19 mouse cellular contexts compared by ENCODE assay signal in the genomic region with DNA sequence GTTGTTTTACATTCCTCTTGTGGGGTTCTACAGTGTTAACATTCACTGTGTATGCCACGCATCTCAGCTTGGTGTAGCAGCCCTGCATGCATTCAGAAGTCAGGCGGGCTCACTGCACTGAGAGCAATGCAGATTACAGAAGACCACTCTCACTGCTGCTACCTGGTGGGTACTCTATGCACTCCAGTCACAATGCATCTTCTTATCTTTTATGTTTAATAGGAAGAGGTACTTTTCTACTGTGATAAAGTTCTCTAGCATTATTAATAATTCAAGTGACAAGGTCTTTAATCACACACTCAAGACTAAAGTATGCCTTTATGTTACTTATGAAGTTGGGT. TPM values are rescaled to one million over a fixed set of nuclear protein-coding genes. Genes with fewer than 3 reads are reported as not detected.
DNase-seq lines count a peak whose midpoint lies in the region; ATAC-seq and TF ChIP-seq lines count a peak whose summit lies in the region.
"Had no signal": no experiment of that assay in that cellular context is flagged by ENCODE, and none has a peak within 500 bp of the region (broad histone marks: within the 10 kb centered on the region; RNA-seq: fewer than 3 reads in every experiment).

No protein-coding gene starts in this region.

- 62% methylated on average over 2 of the region's 2 CpGs for WGBS in kidney, postnatal 0 days
- 46% methylated on average over 2 of the region's 2 CpGs for WGBS in liver, postnatal 0 days (ENCODE audit: insufficient replicate concordance)
- WGBS in neural tube, embryonic 15.5 days: 76% methylated on average over 2 of the region's 2 CpGs

- no peaks in the 10 kb centered on the region for H3K27me3 ChIP-seq in kidney, postnatal 0 days (ENCODE audit: insufficient read depth, low read length)
- no peaks in the 10 kb centered on the region for H3K27me3 ChIP-seq in liver, postnatal 0 days (ENCODE audit: insufficient read depth, low read length)
- no peaks in the 10 kb centered on the region for H3K27me3 ChIP-seq in neural tube, embryonic 15.5 days (replicated peaks)
- H3K27me3 ChIP-seq: hindbrain, embryonic 12.5 days; limb, embryonic 12.5 days; midbrain, embryonic 12.5 days had no signal

- H3K9me3 ChIP-seq in kidney, postnatal 0 days (replicated peaks; ENCODE audit: low read length): no peaks in the 10 kb centered on the region
- H3K9me3 ChIP-seq in liver, postnatal 0 days (ENCODE audit: low read length): no peaks in the 10 kb centered on the region
- H3K9me3 ChIP-seq in neural tube, embryonic 15.5 days (replicated peaks): no peaks in the 10 kb centered on the region
- H3K9me3 ChIP-seq: hindbrain, embryonic 12.5 days; limb, embryonic 12.5 days; midbrain, embryonic 12.5 days had no signal

- peak; percentile 48 for TF ChIP-seq CTCF in kidney, postnatal 0 days (IDR thresholded peaks at IDR 0.05; ENCODE audit: low read depth)
- peak; percentile 22 for TF ChIP-seq CTCF in liver, postnatal 0 days (IDR thresholded peaks at IDR 0.05; ENCODE audit: low read depth)
- TF ChIP-seq CTCF in left cerebral cortex, adult 2 months (IDR thresholded peaks at IDR 0.05): no peak

- H3K27ac ChIP-seq in kidney, postnatal 0 days: no peak overlapping the region
- H3K27ac ChIP-seq in liver, postnatal 0 days (ENCODE audit: low read depth): no peak overlapping the region
- H3K27ac ChIP-seq in left cerebral cortex, adult 2 months: no peak overlapping the region
- no peak overlapping the region for H3K27ac ChIP-seq in neural tube, embryonic 15.5 days (replicated peaks)
- H3K27ac ChIP-seq: hindbrain, embryonic 12.5 days; limb, embryonic 12.5 days; midbrain, embryonic 12.5 days had no signal

- no peaks in the 10 kb centered on the region for H3K36me3 ChIP-seq in kidney, postnatal 0 days (ENCODE audit: insufficient read depth, low read length)
- H3K36me3 ChIP-seq in liver, postnatal 0 days (replicated peaks; ENCODE audit: insufficient read depth, low read length): 0 out of 2 replicates have a peak, but pooled peaks cover 2% of the 10 kb centered on the region
- H3K36me3 ChIP-seq in neural tube, embryonic 15.5 days: no peaks in the 10 kb centered on the region
- H3K36me3 ChIP-seq: hindbrain, embryonic 12.5 days; midbrain, embryonic 12.5 days had no signal

- H3K4me3 ChIP-seq in kidney, postnatal 0 days (replicated peaks; ENCODE audit: low read depth, low read length): no peak overlapping the region
- no peak overlapping the region for H3K4me3 ChIP-seq in liver, postnatal 0 days (ENCODE audit: low read depth, low read length)
- H3K4me3 ChIP-seq in left cerebral cortex, adult 2 months: no peak overlapping the region
- no peak overlapping the region for H3K4me3 ChIP-seq in neural tube, embryonic 15.5 days (replicated peaks)
- H3K4me3 ChIP-seq: hindbrain, embryonic 12.5 days; limb, embryonic 12.5 days; midbrain, embryonic 12.5 days had no signal

- DNase-seq in kidney, postnatal 0 days (ENCODE audit: low spot score): no peak
- no peak for DNase-seq in kidney, adult 11 months
- peak; percentile 39 for DNase-seq in ES-CJ7 (ENCODE audit: low read depth, low spot score)
- no peak for DNase-seq in liver, postnatal 0 days
- DNase-seq in left cerebral cortex, adult 2 months (ENCODE audit: extremely low spot score in 1 of 2, low spot score in 2 of 2): no peak
- DNase-seq: cerebellum, adult 9-11 months; right cerebral cortex, postnatal 4 days had no signal

- no peak for ATAC-seq in kidney, postnatal 0 days (replicated peaks; ENCODE audit: low FRiP score, low read depth)
- ATAC-seq in erythroblast, adult 5-6 weeks (replicated peaks; ENCODE audit: low FRiP score, poor library complexity, severe bottlenecking): 0 out of 2 replicates have a peak, but pooled peaks have one; percentile 31
- ATAC-seq in liver, postnatal 0 days: peak; percentile 68
- ATAC-seq in neural tube, embryonic 15.5 days (ENCODE audit: low FRiP score): no peak
- ATAC-seq: activated CD4-positive, CD25-positive, alpha-beta regulatory T cell, adult 4 months had no signal

- H3K4me1 ChIP-seq in kidney, postnatal 0 days (replicated peaks; ENCODE audit: insufficient read depth, low read length): no peaks in the 10 kb centered on the region
- no peaks in the 10 kb centered on the region for H3K4me1 ChIP-seq in liver, postnatal 0 days (ENCODE audit: insufficient read depth)
- H3K4me1 ChIP-seq in neural tube, embryonic 15.5 days: no peaks in the 10 kb centered on the region
- H3K4me1 ChIP-seq: hindbrain, embryonic 12.5 days; limb, embryonic 12.5 days; midbrain, embryonic 12.5 days had no signal

- H3K9ac ChIP-seq in kidney, postnatal 0 days (ENCODE audit: low read depth, low read length): no peak overlapping the region
- H3K9ac ChIP-seq in liver, postnatal 0 days (replicated peaks): no peak overlapping the region
- H3K9ac ChIP-seq in neural tube, embryonic 15.5 days (replicated peaks): no peak overlapping the region
- H3K9ac ChIP-seq: hindbrain, embryonic 12.5 days; limb, embryonic 12.5 days; midbrain, embryonic 12.5 days had no signal

- intact Hi-C loops in left cerebral cortex, adult 2 months (cut with DNase I): no loop called here

- H3K4me2 ChIP-seq in kidney, postnatal 0 days (ENCODE audit: low read length): no peak overlapping the region
- H3K4me2 ChIP-seq in liver, postnatal 0 days (ENCODE audit: low read depth, low read length): no peak overlapping the region
- H3K4me2 ChIP-seq in neural tube, embryonic 15.5 days: no peak overlapping the region
- H3K4me2 ChIP-seq: hindbrain, embryonic 12.5 days; limb, embryonic 12.5 days; midbrain, embryonic 12.5 days had no signal

- 0 out of 2 replicates have a peak, but pooled peaks have one; percentile 3 for TF ChIP-seq EP300 in liver, postnatal 0 days (IDR thresholded peaks at IDR 0.05; ENCODE audit: low read depth)

RNA-seq across cellular contexts. Expression of a gene that starts 7.2 kb away (rescaled TPM):
- polyA plus RNA-seq in kidney, postnatal 0 days (2015; fragmentation: Nextera tagmentation; extraction: Ambion mirVana): 15.6 and 16.1 TPM in 2 replicates
- 5.6 and 8.5 TPM in 2 replicates for total RNA-seq in erythroblast, adult 5-6 weeks (2015; ENCODE audit: low replicate concordance)
- total RNA-seq in erythroblast, adult 5-6 weeks (2017; ENCODE audit: low replicate concordance): 1.3 TPM in 1 of 2 replicates, not detected in the other
- 6.0 and 6.5 TPM in 2 replicates for polyA plus RNA-seq in liver, postnatal 0 days (2015; fragmentation: Nextera tagmentation; extraction: Ambion mirVana)
- 10 to 100 TPM; 30.9 to 35.4 TPM for total RNA-seq in left cerebral cortex, adult 2 months (2021)
- 14.4 and 16.0 TPM in 2 replicates for polyA plus RNA-seq in neural tube, embryonic 15.5 days (2015; fragmentation: Nextera tagmentation; extraction: Ambion mirVana)

RNA-seq across cellular contexts. Expression of a gene that starts 7.3 kb away (rescaled TPM):
- 8.6 and 12.1 TPM in 2 replicates for polyA plus RNA-seq in kidney, postnatal 0 days (2015; fragmentation: Nextera tagmentation; extraction: Ambion mirVana)
- total RNA-seq in erythroblast, adult 5-6 weeks (2015; ENCODE audit: low replicate concordance): 2.1 and 6.7 TPM in 2 replicates
- total RNA-seq in erythroblast, adult 5-6 weeks (2017; ENCODE audit: low replicate concordance): 3.8 and 7.5 TPM in 2 replicates
- 5.2 and 5.7 TPM in 2 replicates for polyA plus RNA-seq in liver, postnatal 0 days (2015; fragmentation: Nextera tagmentation; extraction: Ambion mirVana)
- under 1 TPM; 0.38 to 0.47 TPM for total RNA-seq in left cerebral cortex, adult 2 months (2021)
- polyA plus RNA-seq in neural tube, embryonic 15.5 days (2015; fragmentation: Nextera tagmentation; extraction: Ambion mirVana): 4.6 and 7.6 TPM in 2 replicates

RNA-seq across cellular contexts. Expression of a gene that starts 19.1 kb away (rescaled TPM):
- polyA plus RNA-seq in kidney, postnatal 0 days (2015; fragmentation: Nextera tagmentation; extraction: Ambion mirVana): not detected in 2 replicates
- total RNA-seq in erythroblast, adult 5-6 weeks (2015; ENCODE audit: low replicate concordance): not detected in 2 replicates
- total RNA-seq in erythroblast, adult 5-6 weeks (2017; ENCODE audit: low replicate concordance): not detected in 2 replicates
- 0.49 TPM in 1 of 2 replicates, not detected in the other for polyA plus RNA-seq in liver, postnatal 0 days (2015; fragmentation: Nextera tagmentation; extraction: Ambion mirVana)
- not detected for total RNA-seq in left cerebral cortex, adult 2 months (2021)
- not detected in 2 replicates for polyA plus RNA-seq in neural tube, embryonic 15.5 days (2015; fragmentation: Nextera tagmentation; extraction: Ambion mirVana)
- total RNA-seq: adrenal gland, postnatal 36 days; gastrocnemius, postnatal 4 days; layer of hippocampus, adult 18-20 months; left cerebral cortex, adult 8-10 months had no signal
- polyA plus RNA-seq: activated CD4-positive, CD25-positive, alpha-beta regulatory T cell, adult 4 months; heart, embryonic 14.5 days; hindbrain, embryonic 12.5 days; kidney, embryonic 14.5 days; limb, embryonic 12.5 days; midbrain, embryonic 12.5 days had no signal

RNA-seq across cellular contexts. Expression of a gene that starts 29.5 kb away (rescaled TPM):
- polyA plus RNA-seq in kidney, postnatal 0 days (2015; fragmentation: Nextera tagmentation; extraction: Ambion mirVana): 7.5 and 7.9 TPM in 2 replicates
- 9.4 and 13.6 TPM in 2 replicates for total RNA-seq in erythroblast, adult 5-6 weeks (2015; ENCODE audit: low replicate concordance)
- 5.3 and 7.8 TPM in 2 replicates for total RNA-seq in erythroblast, adult 5-6 weeks (2017; ENCODE audit: low replicate concordance)
- 2.6 and 3.0 TPM in 2 replicates for polyA plus RNA-seq in liver, postnatal 0 days (2015; fragmentation: Nextera tagmentation; extraction: Ambion mirVana)
- total RNA-seq in left cerebral cortex, adult 2 months (2021): 10 to 100 TPM; 14.4 to 16.8 TPM
- polyA plus RNA-seq in neural tube, embryonic 15.5 days (2015; fragmentation: Nextera tagmentation; extraction: Ambion mirVana): 7.5 and 8.1 TPM in 2 replicates

RNA-seq across cellular contexts. Expression of a gene that starts 42.1 kb away (rescaled TPM):
- 10.5 and 12.5 TPM in 2 replicates for polyA plus RNA-seq in kidney, postnatal 0 days (2015; fragmentation: Nextera tagmentation; extraction: Ambion mirVana)
- 2.1 TPM in 1 of 2 replicates, not detected in the other for total RNA-seq in erythroblast, adult 5-6 weeks (2015; ENCODE audit: low replicate concordance)
- 0.70 TPM in 1 of 2 replicates, not detected in the other for total RNA-seq in erythroblast, adult 5-6 weeks (2017; ENCODE audit: low replicate concordance)
- polyA plus RNA-seq in liver, postnatal 0 days (2015; fragmentation: Nextera tagmentation; extraction: Ambion mirVana): 1.6 and 2.2 TPM in 2 replicates
- 1 to 10 TPM; 1.6 to 1.8 TPM for total RNA-seq in left cerebral cortex, adult 2 months (2021)
- 3.5 and 3.6 TPM in 2 replicates for polyA plus RNA-seq in neural tube, embryonic 15.5 days (2015; fragmentation: Nextera tagmentation; extraction: Ambion mirVana)
- polyA plus RNA-seq: activated CD4-positive, CD25-positive, alpha-beta regulatory T cell, adult 4 months had no signal

Comparison
In these comparisons a context has a peak if more than half of its experiments do, and no peak if none do; other contexts are left out.
1. ATAC-seq: peak in erythroblast, adult 5-6 weeks (single experiment) and liver, postnatal 0 days (single experiment); none in kidney, postnatal 0 days (single experiment) and neural tube, embryonic 15.5 days (single experiment).